Mouse (Mus musculus) thymus, adult 2 months (tissue): ENCODE measurements around the gene Vmn2r108.
"Not testable (repeated sequence)": the region's sequence is repeated elsewhere in the genome, so short reads cannot be mapped to it uniquely, and the experiment has no call there.

ENCODE experiments used
- CTCF ChIP-seq: fragments of 200-500 bp; IDR thresholded peaks from 2 replicates; pipeline ENCODE4 v1.5.1; 2012; ENCODE audit warnings: mild to moderate bottlenecking, control low read depth, low read length, moderate library complexity, borderline replicate concordance; ENCODE audit not compliant: control insufficient read depth, poor library complexity, insufficient read depth; ENCODE audit errors: extremely low read depth
- POLR2A ChIP-seq: fragments of 200-500 bp; IDR thresholded peaks from 2 replicates; pipeline ENCODE4 v1.6.1; 2012; ENCODE audit warnings: mild to moderate bottlenecking, low read length, control low read depth, moderate library complexity; ENCODE audit not compliant: control insufficient read depth, poor library complexity, insufficient read depth; ENCODE audit errors: extremely low read depth

GRCm38 (mm10) chr17:20508247-20508646, 27.1 kb upstream of the Vmn2r108 start:
- TF ChIP-seq CTCF, POLR2A: not testable (repeated sequence)
